Mouse (Mus musculus): ENCODE results near the gene Mrpl43. TPM values are rescaled to one million over a fixed set of nuclear protein-coding genes. Genes with fewer than 3 reads are reported as not detected.

The Mrpl43 gene
- total RNA-seq, 1 experiment: 62.7 TPM

GRCm38 (mm10) chr19:45026958-45027670 lies 20.9 kb upstream of the Mrpl43 start:
- no peak overlapping the region for H3K27ac ChIP-seq (ENCODE audit: insufficient read depth, low read depth, low read length, poor library complexity, severe bottlenecking)
- in situ Hi-C loops (cut with MboI; ENCODE audit: low sequenced_read_pairs in 2 of 2, unreplicated experiment in 2 of 2): no loop called here
- no peaks in the 10 kb centered on the region for H3K9me3 ChIP-seq (ENCODE audit: control insufficient read depth, insufficient read depth, low read depth, low read length)
- H3K4me3 ChIP-seq (ENCODE audit: insufficient read depth in 1 of 2, low read depth in 1 of 2, low read length in 2 of 2, poor library complexity in 1 of 2, severe bottlenecking in 1 of 2): no peak overlapping the region; a peak in 1 of 4 replicates
- H3K9ac ChIP-seq (ENCODE audit: insufficient read depth, low read depth, low read length, poor library complexity, severe bottlenecking): no peak overlapping the region
- H3K4me1 ChIP-seq (ENCODE audit: control insufficient read depth in 2 of 2, insufficient read depth in 2 of 2, low read length in 2 of 2, poor library complexity in 1 of 2): peaks cover 8 to 47% of the 10 kb centered on the region in 2 experiments; a peak in 3 of 4 replicates
- no peak for DNase-seq (ENCODE audit: low read depth, low spot score)
- no peak for TF ChIP-seq ZC3H11A (IDR thresholded peaks at IDR 0.05; ENCODE audit: borderline replicate concordance, low read depth, low read length)
- no peak for TF ChIP-seq MAFK (IDR thresholded peaks at IDR 0.05; ENCODE audit: insufficient read depth, low read depth, low read length)
- no peak for TF ChIP-seq HCFC1 (IDR thresholded peaks at IDR 0.05; ENCODE audit: borderline replicate concordance, insufficient read depth, low read length)
- TF ChIP-seq CHD2 (IDR thresholded peaks at IDR 0.05; ENCODE audit: low read depth, low read length): no peak
- no peak for TF ChIP-seq ZNF384 (IDR thresholded peaks at IDR 0.05; ENCODE audit: low read depth, low read length)
- peaks cover 25% of the 10 kb centered on the region; the same call in 1 of the 2 replicates for H3K36me3 ChIP-seq (ENCODE audit: control insufficient read depth, insufficient read depth, low read length, poor library complexity, severe bottlenecking)

GRCm38 (mm10) chr19:45025937-45026568 lies 19.8 kb upstream of the Mrpl43 start:
- in situ Hi-C loops (cut with MboI; ENCODE audit: low sequenced_read_pairs in 2 of 2, unreplicated experiment in 2 of 2): no loop called here
- Histone ChIP-seq H3K36me3 (ENCODE audit: control insufficient read depth, insufficient read depth, low read length, poor library complexity, severe bottlenecking) (peaks cover 25% of the 10 kb centered on the region; the same call in 1 of the 2 replicates), H3K4me1 (ENCODE audit: control insufficient read depth in 2 of 2, insufficient read depth in 2 of 2, low read length in 2 of 2, poor library complexity in 1 of 2) (peaks cover 8 to 47% of the 10 kb centered on the region in 2 experiments; a peak in 3 of 4 replicates), H3K4me3 (ENCODE audit: insufficient read depth in 1 of 2, low read depth in 1 of 2, low read length in 2 of 2, poor library complexity in 1 of 2, severe bottlenecking in 1 of 2) (peak overlapping the region; percentile 33 to 48), H3K9ac (ENCODE audit: insufficient read depth, low read depth, low read length, poor library complexity, severe bottlenecking) (peak overlapping the region; percentile 29; the same call in 1 of the 2 replicates), H3K9me3 (ENCODE audit: control insufficient read depth, insufficient read depth, low read depth, low read length) (no peaks in the 10 kb centered on the region), H3K27ac (ENCODE audit: insufficient read depth, low read depth, low read length, poor library complexity, severe bottlenecking) (no peak overlapping the region)
- TF ChIP-seq MAFK (IDR thresholded peaks at IDR 0.05; ENCODE audit: insufficient read depth, low read depth, low read length) (no peak), ZC3H11A (IDR thresholded peaks at IDR 0.05; ENCODE audit: borderline replicate concordance, low read depth, low read length) (no peak), CHD2 (IDR thresholded peaks at IDR 0.05; ENCODE audit: low read depth, low read length) (no peak), ZNF384 (IDR thresholded peaks at IDR 0.05; ENCODE audit: low read depth, low read length) (no peak), HCFC1 (IDR thresholded peaks at IDR 0.05; ENCODE audit: borderline replicate concordance, insufficient read depth, low read length) (no peak)
- no peak for DNase-seq (ENCODE audit: low read depth, low spot score)

GRCm38 (mm10) chr19:45024775-45025174 lies 18.5 kb upstream of the Mrpl43 start:
- Histone ChIP-seq H3K27ac (ENCODE audit: insufficient read depth, low read depth, low read length, poor library complexity, severe bottlenecking) (no peak overlapping the region), H3K9ac (ENCODE audit: insufficient read depth, low read depth, low read length, poor library complexity, severe bottlenecking) (peak overlapping the region; percentile 23; the same call in 1 of the 2 replicates), H3K4me3 (ENCODE audit: insufficient read depth in 1 of 2, low read depth in 1 of 2, low read length in 2 of 2, poor library complexity in 1 of 2, severe bottlenecking in 1 of 2) (peak overlapping the region; percentile 20 to 39; a peak in 2 of 4 replicates), H3K9me3 (ENCODE audit: control insufficient read depth, insufficient read depth, low read depth, low read length) (no peaks in the 10 kb centered on the region), H3K4me1 (ENCODE audit: control insufficient read depth in 2 of 2, insufficient read depth in 2 of 2, low read length in 2 of 2, poor library complexity in 1 of 2) (peaks cover 8 to 45% of the 10 kb centered on the region in 2 experiments; a peak in 3 of 4 replicates), H3K36me3 (ENCODE audit: control insufficient read depth, insufficient read depth, low read length, poor library complexity, severe bottlenecking) (peaks cover 25% of the 10 kb centered on the region; the same call in 1 of the 2 replicates)
- no peak for DNase-seq (ENCODE audit: low read depth, low spot score)
- in situ Hi-C loops (cut with MboI; ENCODE audit: low sequenced_read_pairs in 2 of 2, unreplicated experiment in 2 of 2): no loop called here
- TF ChIP-seq ZNF384 (IDR thresholded peaks at IDR 0.05; ENCODE audit: low read depth, low read length): no peak
- no peak for TF ChIP-seq ZC3H11A (IDR thresholded peaks at IDR 0.05; ENCODE audit: borderline replicate concordance, low read depth, low read length)
- TF ChIP-seq MAFK (IDR thresholded peaks at IDR 0.05; ENCODE audit: insufficient read depth, low read depth, low read length): no peak
- TF ChIP-seq CHD2 (IDR thresholded peaks at IDR 0.05; ENCODE audit: low read depth, low read length): no peak
- TF ChIP-seq HCFC1 (IDR thresholded peaks at IDR 0.05; ENCODE audit: borderline replicate concordance, insufficient read depth, low read length): no peak

GRCm38 (mm10) chr19:45023993-45024392 lies 17.8 kb upstream of the Mrpl43 start:
- peaks cover 25% of the 10 kb centered on the region; the same call in 1 of the 2 replicates for H3K36me3 ChIP-seq (ENCODE audit: control insufficient read depth, insufficient read depth, low read length, poor library complexity, severe bottlenecking)
- no peak for DNase-seq (ENCODE audit: low read depth, low spot score)

More at GRCm38 (mm10) chr19:45023993-45024392, 17.8 kb upstream of the Mrpl43 start:
- no peaks in the 10 kb centered on the region for H3K9me3 ChIP-seq (ENCODE audit: control insufficient read depth, insufficient read depth, low read depth, low read length)
- H3K9ac ChIP-seq (ENCODE audit: insufficient read depth, low read depth, low read length, poor library complexity, severe bottlenecking): no peak overlapping the region
- H3K4me1 ChIP-seq (ENCODE audit: control insufficient read depth in 2 of 2, insufficient read depth in 2 of 2, low read length in 2 of 2, poor library complexity in 1 of 2): peaks cover 8 to 43% of the 10 kb centered on the region in 2 experiments; a peak in 3 of 4 replicates
- no peak overlapping the region for H3K4me3 ChIP-seq (ENCODE audit: insufficient read depth in 1 of 2, low read depth in 1 of 2, low read length in 2 of 2, poor library complexity in 1 of 2, severe bottlenecking in 1 of 2)
- in situ Hi-C loops (cut with MboI; ENCODE audit: low sequenced_read_pairs in 2 of 2, unreplicated experiment in 2 of 2): no loop called here
- no peak for TF ChIP-seq CHD2 (IDR thresholded peaks at IDR 0.05; ENCODE audit: low read depth, low read length)
- TF ChIP-seq HCFC1 (IDR thresholded peaks at IDR 0.05; ENCODE audit: borderline replicate concordance, insufficient read depth, low read length): no peak
- no peak for TF ChIP-seq ZC3H11A (IDR thresholded peaks at IDR 0.05; ENCODE audit: borderline replicate concordance, low read depth, low read length)
- TF ChIP-seq ZNF384 (IDR thresholded peaks at IDR 0.05; ENCODE audit: low read depth, low read length): no peak
- TF ChIP-seq MAFK (IDR thresholded peaks at IDR 0.05; ENCODE audit: insufficient read depth, low read depth, low read length): no peak
- H3K27ac ChIP-seq (ENCODE audit: insufficient read depth, low read depth, low read length, poor library complexity, severe bottlenecking): no peak overlapping the region
